Mouse (Mus musculus) megakaryocyte, embryonic 14.5 days (primary cell): ENCODE data around the gene Hsd11b2. TPM values are rescaled to one million over a fixed set of nuclear protein-coding genes. Genes with fewer than 3 reads are reported as not detected.

ENCODE experiments used
- H3K27me3 ChIP-seq: replicated peaks from 2 replicates; pipeline ENCODE3; 2012; ENCODE audit warnings: inconsistent platforms
- H3K36me3 ChIP-seq: replicated peaks from 2 replicates; pipeline ENCODE3; 2012; ENCODE audit warnings: low read length, inconsistent platforms, mixed read lengths
- H3K4me1 ChIP-seq: 2 replicates; pipeline ENCODE4 v1.6.1; 2012; ENCODE audit warnings: inconsistent platforms
- H3K4me3 ChIP-seq: replicated peaks from 2 replicates; pipeline ENCODE3; 2012; ENCODE audit warnings: moderate library complexity, mild to moderate bottlenecking, inconsistent platforms
- H3K9me3 ChIP-seq: 2 replicates; pipeline ENCODE4 v1.6.1; 2012; ENCODE audit warnings: inconsistent platforms
- FLI1 ChIP-seq: IDR thresholded peaks from 2 replicates; pipeline ENCODE4 v1.6.1; 2012; ENCODE audit warnings: low read length, inconsistent platforms, mixed read lengths
- GATA1 ChIP-seq: IDR thresholded peaks from 3 replicates; pipeline ENCODE4 v1.6.1; 2012; ENCODE audit warnings: mixed read lengths, low read length, inconsistent platforms, borderline replicate concordance
- polyA plus RNA-seq: library from polyadenylated mRNA; stranded (reverse); fragments of >175 nt; gene quantifications from 2 replicates; pipeline ENCODE4 v1.2.3, GENCODE M21; 2012; ENCODE audit warnings: low replicate concordance; ENCODE audit not compliant: insufficient read depth

The Hsd11b2 gene
- polyA plus RNA-seq, 1 experiment = 0.12 TPM

DNA sequence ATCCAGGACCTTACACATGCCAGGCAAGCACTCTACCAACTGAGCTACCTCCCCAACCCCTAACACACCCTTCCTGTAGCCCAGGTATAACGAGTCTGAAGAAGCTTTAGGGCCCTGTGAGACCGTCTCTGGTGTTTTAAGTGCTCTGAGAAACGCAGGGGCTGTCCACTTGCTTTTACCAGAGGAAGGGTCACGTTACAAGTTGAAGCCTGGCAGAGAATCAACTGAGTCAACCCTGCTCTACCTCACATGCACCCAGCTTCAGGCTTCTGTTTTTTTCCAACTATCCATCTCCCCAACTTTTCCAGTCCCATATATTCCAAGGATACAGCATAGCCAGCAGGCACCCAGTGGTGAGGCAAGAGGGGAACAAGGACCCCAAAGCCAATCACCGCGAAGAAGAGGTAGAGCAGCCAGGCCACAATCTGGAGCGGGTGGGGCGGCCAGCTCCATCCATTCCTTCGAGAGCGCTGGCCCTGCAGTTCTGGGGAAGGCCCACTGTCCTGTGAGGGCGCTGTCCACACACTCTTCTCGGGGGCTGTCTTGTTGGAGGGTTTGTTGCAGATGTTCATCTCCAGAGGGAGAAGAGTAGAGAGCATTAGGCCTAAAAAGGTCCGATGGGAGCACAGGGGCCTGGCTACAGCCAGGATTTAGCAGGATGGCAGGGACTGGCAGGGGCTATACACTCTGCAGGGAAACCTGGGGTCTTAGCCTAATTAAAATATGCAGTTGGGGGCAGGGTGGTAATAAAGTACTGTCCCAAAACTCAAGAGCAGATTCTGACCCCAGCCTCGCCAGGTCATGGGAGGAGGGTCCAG is 35.1 kb upstream of the Hsd11b2 start:
- no peaks in the 10 kb centered on the region for H3K9me3 ChIP-seq
- peaks cover 22% of the 10 kb centered on the region for H3K27me3 ChIP-seq
- H3K4me1 ChIP-seq = peaks cover 15% of the 10 kb centered on the region
- TF ChIP-seq GATA1 (no peak), FLI1 (no peak)
- peaks cover 25% of the 10 kb centered on the region for H3K36me3 ChIP-seq
- no peak overlapping the region for H3K4me3 ChIP-seq

DNA sequence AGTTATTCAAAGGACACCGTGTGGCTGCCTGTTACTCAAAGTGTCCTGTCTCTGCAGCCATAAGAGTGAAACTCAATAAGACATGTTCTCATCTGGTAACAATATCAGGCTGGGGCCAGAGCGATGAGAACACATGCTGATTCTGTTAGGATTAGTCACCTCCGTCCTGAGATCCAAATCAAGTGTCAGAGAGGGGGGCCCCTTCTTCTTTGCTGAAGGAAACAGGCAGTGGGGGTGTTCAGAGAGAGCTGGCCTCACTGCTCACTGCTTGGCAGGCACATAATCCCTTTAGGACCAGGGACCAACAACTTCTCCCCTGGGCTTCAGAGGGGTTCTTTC is 34.6 kb upstream of the Hsd11b2 start:
- Histone ChIP-seq H3K4me3 (no peak overlapping the region), H3K9me3 (no peaks in the 10 kb centered on the region), H3K36me3 (peaks cover 22% of the 10 kb centered on the region), H3K4me1 (peaks cover 15% of the 10 kb centered on the region), H3K27me3 (peaks cover 22% of the 10 kb centered on the region)
- TF ChIP-seq GATA1 (no peak), FLI1 (no peak)

DNA sequence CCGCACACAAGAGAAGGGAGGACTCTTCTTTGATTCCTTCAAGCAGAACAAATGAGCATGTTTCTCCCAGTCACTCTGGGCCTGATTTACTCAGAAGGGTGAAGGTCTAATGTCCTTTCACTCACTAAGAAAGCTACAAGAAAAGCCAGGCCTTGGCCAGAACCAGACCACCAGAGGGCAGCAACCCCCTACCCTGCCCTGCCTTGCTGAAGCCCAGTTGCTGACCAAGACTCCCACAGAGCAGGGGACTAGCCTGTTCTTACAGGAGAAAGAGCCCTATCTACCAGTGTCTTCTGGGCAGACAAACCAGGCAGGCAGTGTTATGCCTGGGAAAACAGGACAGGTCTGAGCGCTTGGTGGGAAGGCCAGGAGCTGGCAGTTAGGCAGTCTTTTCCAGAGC is 34.2 kb upstream of the Hsd11b2 start:
- H3K36me3 ChIP-seq = peaks cover 22% of the 10 kb centered on the region

DNA sequence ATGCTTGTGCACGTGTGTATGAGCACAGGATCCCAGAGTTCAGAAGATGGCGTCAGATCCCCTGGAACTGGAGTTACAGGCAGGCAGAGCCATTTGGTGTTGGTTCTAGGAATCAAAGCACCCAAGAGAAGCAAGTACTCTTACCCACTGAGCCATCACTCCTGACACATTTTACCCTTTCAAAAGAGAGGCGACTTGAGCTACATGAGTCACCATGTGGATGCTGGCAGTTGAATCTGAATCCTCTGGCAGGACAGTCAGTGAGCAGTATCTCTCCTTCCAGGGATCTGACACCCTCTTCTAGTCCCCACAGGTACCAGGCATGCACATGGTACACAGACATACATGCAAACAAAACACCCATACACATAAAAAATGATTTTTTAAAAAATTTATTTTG is 30.5 kb upstream of the Hsd11b2 start:
- H3K27me3 ChIP-seq = peaks cover 16% of the 10 kb centered on the region
- H3K36me3 ChIP-seq = peaks cover 22% of the 10 kb centered on the region
- H3K9me3 ChIP-seq = no peaks in the 10 kb centered on the region
- H3K4me3 ChIP-seq = no peak overlapping the region
- H3K4me1 ChIP-seq = no peaks in the 10 kb centered on the region
- no peak for TF ChIP-seq GATA1
- no peak for TF ChIP-seq FLI1

More for the DNA sequence above, 34.2 kb upstream of the Hsd11b2 start:
- H3K4me1 ChIP-seq = peaks cover 15% of the 10 kb centered on the region
- no peak for TF ChIP-seq FLI1
- TF ChIP-seq GATA1 = no peak
- H3K9me3 ChIP-seq = no peaks in the 10 kb centered on the region
- H3K27me3 ChIP-seq = peaks cover 19% of the 10 kb centered on the region
- no peak overlapping the region for H3K4me3 ChIP-seq

DNA sequence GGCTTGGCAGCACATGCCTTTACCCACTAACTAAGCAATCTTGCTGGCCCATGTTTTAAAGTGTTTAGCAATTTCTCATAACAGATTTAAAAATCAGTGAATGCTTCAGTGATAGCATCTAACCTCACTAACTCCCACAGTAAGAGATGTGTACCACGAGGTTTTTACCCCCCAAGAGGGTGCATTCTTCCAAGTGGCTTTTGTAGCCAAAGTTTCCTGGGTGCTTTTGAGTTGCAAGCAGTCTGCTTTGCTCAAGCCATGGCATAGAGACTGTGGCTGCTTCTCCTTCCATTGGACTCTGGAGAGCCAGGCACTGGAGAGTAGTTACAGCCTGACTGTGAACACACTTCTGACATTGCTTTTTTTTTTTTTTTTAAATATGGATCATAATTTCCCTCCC is 29.3 kb upstream of the Hsd11b2 start:
- no peak for TF ChIP-seq GATA1
- TF ChIP-seq FLI1 = no peak
- peaks cover 10% of the 10 kb centered on the region for H3K36me3 ChIP-seq
- H3K27me3 ChIP-seq = peaks cover 16% of the 10 kb centered on the region
- H3K4me3 ChIP-seq = no peak overlapping the region
- no peaks in the 10 kb centered on the region for H3K9me3 ChIP-seq
- H3K4me1 ChIP-seq = no peaks in the 10 kb centered on the region

DNA sequence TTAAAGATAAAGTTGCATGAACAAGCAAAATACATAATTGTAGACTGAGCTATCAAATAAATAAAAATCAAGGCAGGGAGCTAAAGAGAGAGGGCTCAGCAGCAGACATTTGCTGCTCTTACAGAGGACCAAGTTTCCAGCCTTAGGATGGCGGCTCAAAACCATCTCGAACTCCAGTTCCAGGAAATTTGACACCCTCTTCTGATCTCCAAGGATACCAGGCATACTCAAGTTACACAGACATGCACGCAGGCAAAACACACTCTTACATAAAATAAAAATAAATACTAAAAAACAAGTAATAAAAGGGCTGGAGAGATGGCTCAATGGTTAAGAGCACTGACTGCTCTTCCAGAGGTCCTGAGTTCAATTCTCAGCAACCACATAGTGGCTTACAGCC is 25.1 kb upstream of the Hsd11b2 start:
- Histone ChIP-seq H3K27me3 (peaks cover 8% of the 10 kb centered on the region), H3K4me1 (peaks cover 27% of the 10 kb centered on the region), H3K36me3 (no peaks in the 10 kb centered on the region), H3K4me3 (no peak overlapping the region), H3K9me3 (no peaks in the 10 kb centered on the region)
- TF ChIP-seq GATA1 (no peak), FLI1 (no peak)

DNA sequence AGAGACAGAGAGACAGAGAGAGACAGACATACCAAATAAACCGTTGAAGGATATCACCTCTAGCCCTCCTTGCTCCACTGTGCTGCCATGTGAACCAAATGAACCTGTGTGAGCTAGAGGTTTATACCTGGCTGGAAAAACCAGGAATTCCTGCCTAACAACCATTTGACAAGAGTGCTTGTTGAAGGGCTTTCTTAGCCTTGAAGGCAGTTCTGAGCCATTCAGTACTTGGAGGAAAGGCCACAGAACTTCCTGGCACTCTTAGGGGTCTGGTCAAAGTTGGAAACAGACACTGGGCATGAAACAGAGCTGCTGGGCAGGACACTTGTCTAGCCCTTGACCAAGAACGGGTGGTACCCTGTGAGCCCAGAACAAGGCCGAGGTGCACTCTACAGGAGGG is 24.0 kb upstream of the Hsd11b2 start:
- no peak overlapping the region for H3K4me3 ChIP-seq
- no peaks in the 10 kb centered on the region for H3K36me3 ChIP-seq
- peaks cover 30% of the 10 kb centered on the region for H3K4me1 ChIP-seq
- peaks cover 4% of the 10 kb centered on the region for H3K27me3 ChIP-seq
- TF ChIP-seq FLI1 (no peak), GATA1 (no peak)
- no peaks in the 10 kb centered on the region for H3K9me3 ChIP-seq

DNA sequence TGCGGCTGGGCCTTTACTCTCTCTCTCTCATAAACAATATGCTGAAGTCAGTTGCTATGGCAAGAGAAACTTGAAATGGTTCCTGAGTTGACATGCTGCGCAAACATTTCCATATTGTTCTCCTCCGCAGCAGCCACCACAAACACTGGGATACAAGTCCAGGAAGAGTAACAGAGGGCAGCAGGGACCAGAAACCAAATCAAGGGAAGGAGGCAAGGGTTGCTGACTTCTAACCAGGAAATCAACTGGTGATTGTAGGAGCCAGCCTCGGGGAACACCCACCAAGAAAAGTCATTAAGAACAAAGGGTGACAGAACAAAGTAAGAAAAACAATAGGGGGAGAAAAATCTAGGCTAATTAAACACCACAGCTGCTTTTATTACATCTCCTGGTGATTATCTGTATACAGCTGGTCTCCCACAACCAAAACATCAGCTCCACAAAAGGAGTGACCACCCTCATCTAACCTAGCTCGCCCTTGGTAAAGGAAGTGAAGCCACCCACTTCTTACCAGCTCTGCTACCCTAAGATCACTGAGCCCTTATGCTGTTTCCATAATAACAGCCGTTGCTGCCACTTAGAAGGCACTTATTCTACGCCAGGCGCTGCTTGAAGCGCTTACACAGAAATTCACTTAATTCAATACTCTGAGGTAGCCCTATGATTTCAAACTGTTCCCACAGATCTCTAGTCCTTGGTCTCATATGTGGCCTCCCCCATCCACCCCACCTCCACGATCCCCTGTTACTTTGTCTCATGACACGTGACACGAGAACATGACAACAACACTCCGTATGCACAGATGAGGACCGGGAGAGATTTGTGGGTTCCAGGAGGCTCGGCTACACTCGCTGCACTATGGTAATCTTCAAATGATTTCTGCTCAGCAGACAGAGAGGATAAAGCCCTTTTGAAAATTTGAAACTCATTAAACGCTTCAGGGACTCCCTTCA is 22.9 kb upstream of the Hsd11b2 start:
- no peaks in the 10 kb centered on the region for H3K36me3 ChIP-seq
- no peaks in the 10 kb centered on the region for H3K9me3 ChIP-seq
- peaks cover 35% of the 10 kb centered on the region for H3K4me1 ChIP-seq
- TF ChIP-seq GATA1 (no peak), FLI1 (no peak)
- H3K27me3 ChIP-seq = peaks cover 5% of the 10 kb centered on the region
- H3K4me3 ChIP-seq = peak overlapping the region; percentile 94

DNA sequence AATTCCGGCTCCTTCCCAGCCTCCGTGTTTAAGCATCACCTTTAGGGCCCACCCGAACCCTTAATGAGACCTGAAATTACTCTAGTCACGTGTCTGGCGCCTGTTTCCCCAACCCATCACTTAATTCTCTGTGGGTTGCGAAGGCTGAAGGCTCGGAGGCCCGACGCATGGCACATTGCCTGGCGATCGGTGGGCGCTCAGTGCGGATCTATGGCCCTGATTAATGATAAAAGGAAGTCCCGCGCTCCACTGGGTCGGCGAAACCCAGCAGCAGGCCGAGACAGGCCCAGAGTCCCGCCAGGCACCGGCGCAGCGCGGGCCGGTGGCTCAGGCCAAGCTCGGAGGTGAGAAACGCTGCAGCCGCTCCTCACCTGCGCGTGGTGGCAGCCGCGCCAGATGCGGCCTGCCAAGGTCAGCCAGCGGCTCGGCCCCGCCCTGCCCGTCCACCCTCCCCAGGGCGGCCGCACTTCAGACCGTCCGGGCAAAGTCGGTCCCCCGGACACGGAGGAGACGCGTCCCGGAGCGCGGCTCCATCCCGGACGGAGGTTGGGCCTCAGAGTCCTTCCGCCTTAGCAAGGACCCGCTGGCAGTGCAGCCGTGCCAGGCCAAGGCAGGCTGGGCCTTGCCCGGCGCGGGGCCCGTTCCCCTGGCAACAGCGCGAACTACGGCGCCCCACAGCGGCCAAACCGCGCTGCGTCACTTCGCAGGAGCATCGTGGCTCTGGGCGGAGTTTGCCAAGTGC is 21.9 kb upstream of the Hsd11b2 start, which contains the start of gene Zdhhc1:
Gene Zdhhc1, minus strand, starts transcription at position 464 of the 742 bp plus-strand sequence.
- TF ChIP-seq GATA1 (no peak), FLI1 (no peak)
- Histone ChIP-seq H3K36me3 (no peaks in the 10 kb centered on the region), H3K9me3 (no peaks in the 10 kb centered on the region), H3K4me1 (peaks cover 35% of the 10 kb centered on the region), H3K4me3 (peak within 1 kb of the TSS; percentile 94), H3K27me3 (peaks cover 3% of the 10 kb centered on the region)
